Mouse (Mus musculus) lung, adult 2 months (tissue): ENCODE data around the gene Gm45021.

Experiments
- CTCF ChIP-seq: fragments of 200-500 bp; IDR thresholded peaks from 2 replicates; pipeline ENCODE4 v1.5.1; 2011; ENCODE audit warnings: mild to moderate bottlenecking, low read length, control low read depth; ENCODE audit not compliant: insufficient read depth
- POLR2A ChIP-seq: fragments of 200-500 bp; IDR thresholded peaks from 2 replicates; pipeline ENCODE4 v1.6.1; 2011; ENCODE audit warnings: low read depth, mild to moderate bottlenecking, control low read depth, low read length, borderline replicate concordance; ENCODE audit errors: extremely low read depth

DNA sequence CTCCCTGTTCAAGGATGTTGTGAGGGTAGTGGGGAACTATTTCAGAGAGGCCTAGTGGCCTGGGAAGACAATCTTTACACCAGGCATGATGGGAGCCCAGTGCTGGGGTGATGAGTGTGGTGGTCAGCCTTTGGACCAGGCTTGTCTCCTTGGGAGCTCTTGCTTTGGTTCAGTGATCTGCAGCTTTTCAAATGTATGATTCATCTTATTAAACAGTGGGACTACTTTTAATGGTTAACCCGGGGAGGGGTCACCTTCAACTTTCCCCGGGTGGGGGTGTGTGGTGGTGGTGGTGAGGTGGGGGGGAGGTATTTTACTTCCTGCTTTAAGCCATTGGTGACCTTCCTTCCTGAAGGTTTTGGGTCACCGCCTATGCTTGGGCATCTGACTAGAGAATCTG, 39.0 kb downstream of the Gm45021 start:
- TF ChIP-seq CTCF (no peak), POLR2A (no peak)
